Mouse (Mus musculus) liver, adult (tissue): Measurements from ENCODE around the gene Muc13.

Experiments
- GATA4 ChIP-seq: IDR thresholded peaks from 2 replicates; pipeline ENCODE4 v1.6.1; 2014; ENCODE audit warnings: mild to moderate bottlenecking, low read length; ENCODE audit not compliant: insufficient replicate concordance

The Muc13 gene

DNA sequence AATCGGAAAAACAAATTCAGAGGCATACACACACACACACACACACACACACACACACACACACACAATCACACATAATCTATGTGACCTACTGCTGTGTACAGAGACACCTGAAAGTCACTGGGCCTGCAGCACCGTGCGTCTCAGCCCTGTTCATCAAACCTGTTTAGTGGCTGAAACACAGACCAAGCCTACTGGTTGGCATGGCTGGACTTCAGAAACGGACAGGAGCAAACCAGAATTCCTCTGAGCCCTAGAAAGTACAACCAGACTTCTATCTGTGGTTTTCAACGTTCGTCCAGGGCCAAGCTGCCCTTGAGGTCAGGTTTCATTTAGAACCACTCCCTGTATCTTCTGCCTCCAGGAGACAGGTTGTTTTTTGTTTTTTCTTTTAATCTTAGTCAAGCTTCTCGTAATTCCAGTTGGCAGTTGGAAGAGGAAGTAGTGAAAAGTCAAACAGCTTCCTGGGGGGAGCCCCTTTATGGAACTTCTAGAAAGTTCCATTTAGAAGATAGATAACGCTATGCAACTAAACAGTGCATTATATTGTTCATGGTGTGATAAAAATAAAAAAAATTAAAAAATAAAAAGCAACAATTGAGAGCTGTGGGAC, 8.6 kb upstream of the Muc13 start:
- no peak; the same call in 1 of the 2 replicates for TF ChIP-seq GATA4

GRCm38 (mm10) chr16:33786657-33787390, 7.0 kb upstream of the Muc13 start:
- TF ChIP-seq GATA4, result no peak

GRCm38 (mm10) chr16:33795106-33795505, 1.3 kb downstream of the Muc13 start:
- TF ChIP-seq GATA4, result no peak

GRCm38 (mm10) chr16:33795887-33796286, 2.0 kb downstream of the Muc13 start:
- no peak for TF ChIP-seq GATA4

DNA sequence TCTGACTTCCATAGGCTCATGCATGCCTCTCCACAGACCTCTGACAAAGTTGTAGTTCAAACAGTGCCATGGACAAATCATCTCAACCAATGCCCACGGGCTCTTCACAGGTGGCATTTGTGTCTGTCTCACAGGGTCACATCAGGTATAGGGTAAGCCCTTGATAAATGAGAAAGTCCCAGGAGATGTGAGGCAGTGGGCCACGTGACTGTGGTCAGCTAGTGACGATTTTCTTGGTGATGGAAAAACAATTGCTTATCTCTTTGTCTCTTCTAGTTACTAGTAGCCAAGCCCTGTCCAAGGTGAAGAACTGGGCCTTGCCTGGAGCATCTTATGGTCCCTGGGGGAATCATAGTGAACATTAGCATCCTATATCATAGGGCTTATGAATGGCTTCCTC, 2.9 kb downstream of the Muc13 start:
- TF ChIP-seq GATA4, result no peak

DNA sequence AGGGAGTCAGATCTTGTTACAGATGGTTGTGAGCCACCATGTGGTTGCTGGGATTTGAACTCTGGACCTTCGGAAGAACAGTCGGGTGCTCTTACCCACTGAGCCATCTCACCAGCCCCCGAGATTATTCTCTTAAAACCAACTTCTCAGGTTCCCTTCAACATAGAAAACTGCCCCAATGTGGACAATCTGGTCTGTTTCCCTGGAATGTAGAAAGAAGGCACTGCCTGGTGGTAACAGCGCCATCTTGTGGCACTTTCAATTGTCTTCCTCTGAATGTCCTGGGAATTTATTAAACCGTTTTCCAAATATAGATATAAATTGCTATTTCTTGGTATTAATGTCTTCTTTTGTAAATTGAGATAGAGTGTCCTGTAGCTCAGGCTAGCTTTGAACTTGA, 4.0 kb downstream of the Muc13 start:
- no peak for TF ChIP-seq GATA4

DNA sequence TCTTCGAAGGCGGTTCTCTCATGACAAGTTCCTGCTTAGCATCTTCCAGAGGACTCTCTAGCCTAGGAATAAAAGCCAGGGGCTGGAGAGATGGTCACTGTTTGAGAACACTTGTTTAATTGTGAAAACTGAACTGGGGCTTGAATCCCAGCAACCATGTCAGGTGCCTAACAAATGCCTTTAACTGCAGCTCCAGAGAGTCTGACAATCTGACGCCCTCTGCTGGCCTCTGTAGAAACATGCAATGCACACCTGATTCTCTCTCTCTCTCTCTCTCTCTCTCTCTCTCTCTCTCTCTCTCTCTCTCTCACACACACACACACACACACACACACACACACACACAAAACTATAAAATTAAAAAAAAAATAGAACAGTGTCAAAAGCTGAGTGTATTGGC, 16.2 kb downstream of the Muc13 start:
- TF ChIP-seq GATA4, result no peak

DNA sequence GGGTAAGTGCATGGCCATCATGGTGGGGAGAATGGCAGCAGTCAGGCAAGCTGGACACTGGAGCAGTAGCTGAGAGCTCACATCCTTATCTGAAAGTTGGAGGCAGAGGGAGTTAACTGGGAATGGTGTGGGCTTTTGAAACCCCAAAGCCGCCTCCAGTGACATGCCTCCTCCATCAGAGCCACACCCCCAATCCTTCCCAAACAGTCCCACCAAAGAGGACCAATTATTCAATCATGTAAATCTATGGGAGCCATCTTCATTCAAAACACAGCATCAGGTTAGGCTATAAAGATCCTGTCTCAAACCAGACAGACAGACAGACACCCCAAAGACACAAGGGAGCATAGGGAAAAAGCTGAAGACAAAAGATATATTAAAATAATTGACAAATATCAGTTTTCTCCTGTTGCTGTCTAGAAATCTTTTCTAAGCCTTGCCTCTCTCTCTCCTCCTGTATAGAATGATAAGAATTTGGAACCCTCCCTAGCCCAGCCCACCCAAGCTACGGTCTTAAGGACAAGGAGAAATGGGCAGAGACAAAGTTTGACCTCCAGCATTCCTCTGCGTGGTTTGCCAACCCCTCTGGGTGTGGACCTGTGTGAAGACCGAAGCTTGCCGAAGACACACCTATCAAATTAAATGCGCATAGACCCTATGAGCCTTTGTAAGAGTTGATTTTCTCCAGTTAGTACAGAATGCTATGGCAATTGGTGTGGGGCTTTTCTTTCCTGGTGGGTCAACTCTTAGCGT, 24.8 kb downstream of the Muc13 start:
- TF ChIP-seq GATA4, result no peak

GRCm38 (mm10) chr16:33820269-33821178, 26.7 kb downstream of the Muc13 start:
- TF ChIP-seq GATA4, result no peak

DNA sequence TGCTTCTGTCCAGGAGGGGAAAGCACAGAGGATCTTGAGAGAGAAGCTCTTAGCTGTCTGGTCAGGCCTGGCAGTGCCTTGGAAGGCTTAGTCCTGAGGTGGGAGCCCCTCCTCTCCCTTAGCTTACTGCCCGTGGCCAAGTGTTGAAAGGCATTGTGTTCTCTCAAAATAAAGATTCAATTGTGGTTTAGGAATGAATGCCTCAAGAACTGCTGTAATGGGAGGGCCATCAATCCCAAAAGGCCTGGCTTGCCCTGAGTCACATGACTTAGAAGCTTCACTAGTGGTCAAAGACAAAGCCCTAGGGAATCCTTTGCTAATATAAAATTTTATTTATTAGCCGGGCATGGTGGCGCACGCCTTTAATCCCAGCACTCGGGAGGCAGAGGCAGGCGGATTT, 30.8 kb downstream of the Muc13 start:
- TF ChIP-seq GATA4, result no peak

- no peak for TF ChIP-seq GATA4
These were observed 34.7 kb downstream of the Muc13 start for GRCm38 (mm10) chr16:33828496-33828895.

- TF ChIP-seq GATA4, result no peak
These were observed 35.5 kb downstream of the Muc13 start, which contains the start of gene Itgb5 for GRCm38 (mm10) chr16:33829301-33829831. Gene Itgb5 (plus strand): TSS chr16:33829665.

DNA sequence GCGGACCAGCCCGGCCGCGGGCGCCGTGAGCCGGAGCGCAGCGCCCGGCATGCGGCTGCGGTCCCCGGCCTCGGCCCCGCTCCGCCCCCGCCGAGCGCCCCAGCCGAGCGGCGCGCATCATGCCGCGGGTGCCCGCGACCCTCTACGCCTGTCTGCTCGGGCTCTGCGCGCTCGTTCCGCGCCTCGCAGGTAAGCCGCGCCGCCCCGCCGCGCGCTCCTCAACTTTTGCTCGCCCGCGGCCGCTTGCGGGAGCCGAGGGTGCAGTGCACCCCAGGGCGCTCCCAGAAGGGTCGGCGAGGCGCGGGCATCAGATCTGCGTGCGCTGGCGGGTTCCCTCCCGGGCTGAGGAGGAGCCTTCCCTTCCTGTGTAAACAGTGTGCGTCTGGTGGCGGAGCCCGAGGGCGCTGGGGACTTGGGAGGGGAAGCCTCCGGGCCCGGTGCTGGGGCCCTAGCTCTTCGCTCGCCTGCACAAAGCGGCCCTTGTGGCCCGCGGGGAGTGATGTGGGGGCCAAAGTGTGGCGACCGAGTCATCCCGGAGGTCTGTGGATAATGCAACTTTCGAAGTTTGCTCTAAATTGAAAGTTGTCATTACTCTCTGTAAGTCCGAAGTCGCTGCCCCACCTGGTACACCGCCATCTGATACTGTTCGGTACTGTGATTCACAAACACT, 36.1 kb downstream of the Muc13 start:
- TF ChIP-seq GATA4, result no peak

GRCm38 (mm10) chr16:33830512-33831105, 36.8 kb downstream of the Muc13 start:
- no peak for TF ChIP-seq GATA4
